Mouse (Mus musculus): ENCODE data around the gene Tead1. TPM values are rescaled to one million over a fixed set of nuclear protein-coding genes. Genes with fewer than 3 reads are reported as not detected.

Gene Tead1
- total and polyA plus RNA-seq, 3 experiments: 0.38 TPM; not detected in 2

- Histone ChIP-seq H3K36me3 (replicated peaks) (no peaks in the 10 kb centered on the region), H3K9me3 (replicated peaks) (peaks cover 8% of the 10 kb centered on the region; the same call in 1 of the 2 replicates), H3K4me3 (ENCODE audit: low read depth, low read length) (no peak overlapping the region), H3K4me1 (ENCODE audit: insufficient read depth, low read depth, low read length) (no peaks in the 10 kb centered on the region), H3K27me3 (ENCODE audit: insufficient read depth, low read length) (peaks cover 3% of the 10 kb centered on the region; the same call in 1 of the 2 replicates)
- no peak for DNase-seq (ENCODE audit: low spot score)
- no peak for ATAC-seq (ENCODE audit: extremely low read depth, insufficient number of reproducible peaks, low FRiP score, poor library complexity, severe bottlenecking)
- TF ChIP-seq POLR2AphosphoS5 (IDR thresholded peaks at IDR 0.05; ENCODE audit: insufficient replicate concordance, low read depth, low read length): no peak
- TF ChIP-seq GATA1 (IDR thresholded peaks at IDR 0.05; ENCODE audit: borderline replicate concordance, low read length): no peak
- TF ChIP-seq CTCF (IDR thresholded peaks at IDR 0.05; ENCODE audit: low read depth, low read length): no peak
- no peak for TF ChIP-seq TAL1 (conservative IDR thresholded peaks at IDR 0.05; ENCODE audit: low read depth, low read length)
- no peak for TF ChIP-seq GATA2 (IDR thresholded peaks at IDR 0.05; ENCODE audit: borderline replicate concordance, low read depth, low read length)
Observed at GRCm38 (mm10) chr7:112663314-112663966, 15.7 kb upstream of the Tead1 start.

GRCm38 (mm10) chr7:112669993-112670392, 9.1 kb upstream of the Tead1 start:
- H3K36me3 ChIP-seq (replicated peaks): no peaks in the 10 kb centered on the region
- no peak for DNase-seq (ENCODE audit: low spot score)
- no peak for TF ChIP-seq TAL1 (conservative IDR thresholded peaks at IDR 0.05; ENCODE audit: low read depth, low read length)
- TF ChIP-seq GATA1 (IDR thresholded peaks at IDR 0.05; ENCODE audit: borderline replicate concordance, low read length): no peak
- TF ChIP-seq POLR2AphosphoS5 (IDR thresholded peaks at IDR 0.05; ENCODE audit: insufficient replicate concordance, low read depth, low read length): no peak
- no peak for TF ChIP-seq GATA2 (IDR thresholded peaks at IDR 0.05; ENCODE audit: borderline replicate concordance, low read depth, low read length)
- no peak for TF ChIP-seq CTCF (IDR thresholded peaks at IDR 0.05; ENCODE audit: low read depth, low read length)
- H3K4me1 ChIP-seq (ENCODE audit: insufficient read depth, low read depth, low read length): no peaks in the 10 kb centered on the region
- 0 out of 2 replicates have a peak, but pooled peaks cover 7% of the 10 kb centered on the region for H3K9me3 ChIP-seq (replicated peaks)
- no peak overlapping the region for H3K4me3 ChIP-seq (ENCODE audit: low read depth, low read length)
- ATAC-seq (ENCODE audit: extremely low read depth, insufficient number of reproducible peaks, low FRiP score, poor library complexity, severe bottlenecking): no peak
- no peaks in the 10 kb centered on the region for H3K27me3 ChIP-seq (ENCODE audit: insufficient read depth, low read length)

DNA sequence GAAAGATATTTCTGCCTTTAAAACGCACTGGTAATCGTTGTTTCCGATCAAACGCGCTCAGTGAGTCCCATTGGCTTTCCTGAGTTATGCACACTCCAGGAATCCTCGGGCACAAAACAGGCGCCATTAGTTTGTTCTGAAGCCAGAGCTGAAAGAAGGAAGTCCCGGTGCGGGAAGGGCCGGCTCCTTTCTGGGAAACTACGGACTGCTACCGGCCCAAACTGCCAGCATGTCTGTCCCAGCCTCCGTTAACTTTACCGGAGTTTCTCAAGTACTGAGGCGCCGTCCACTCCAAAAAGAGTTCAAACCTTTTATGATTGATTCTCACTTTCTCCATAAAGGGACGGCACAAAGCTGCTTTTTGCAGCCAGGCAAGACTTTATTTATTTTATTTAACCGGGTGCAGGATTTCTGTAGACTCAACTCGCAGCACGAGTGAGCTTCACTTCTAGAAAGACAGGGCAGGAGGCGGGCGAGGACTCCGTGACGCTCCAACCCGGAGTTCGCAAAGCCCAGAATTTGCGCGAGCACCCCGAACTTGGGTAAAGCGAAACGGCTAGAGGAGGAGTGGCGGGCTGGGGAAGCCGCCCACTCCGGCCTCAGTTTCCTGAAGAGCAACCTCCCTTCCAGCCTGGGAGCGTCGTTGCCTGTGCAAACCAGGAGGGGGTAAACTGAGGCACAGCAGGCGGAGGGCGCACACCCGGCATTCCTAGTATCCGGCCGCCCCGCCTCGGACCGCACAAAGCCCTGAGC, 524 bp upstream of the Tead1 start:
- DNase-seq (ENCODE audit: low spot score): no peak
- no peak overlapping the region; the same call in 1 of the 2 replicates for H3K4me3 ChIP-seq (ENCODE audit: low read depth, low read length)
- ATAC-seq (ENCODE audit: extremely low read depth, insufficient number of reproducible peaks, low FRiP score, poor library complexity, severe bottlenecking): no peak

DNA sequence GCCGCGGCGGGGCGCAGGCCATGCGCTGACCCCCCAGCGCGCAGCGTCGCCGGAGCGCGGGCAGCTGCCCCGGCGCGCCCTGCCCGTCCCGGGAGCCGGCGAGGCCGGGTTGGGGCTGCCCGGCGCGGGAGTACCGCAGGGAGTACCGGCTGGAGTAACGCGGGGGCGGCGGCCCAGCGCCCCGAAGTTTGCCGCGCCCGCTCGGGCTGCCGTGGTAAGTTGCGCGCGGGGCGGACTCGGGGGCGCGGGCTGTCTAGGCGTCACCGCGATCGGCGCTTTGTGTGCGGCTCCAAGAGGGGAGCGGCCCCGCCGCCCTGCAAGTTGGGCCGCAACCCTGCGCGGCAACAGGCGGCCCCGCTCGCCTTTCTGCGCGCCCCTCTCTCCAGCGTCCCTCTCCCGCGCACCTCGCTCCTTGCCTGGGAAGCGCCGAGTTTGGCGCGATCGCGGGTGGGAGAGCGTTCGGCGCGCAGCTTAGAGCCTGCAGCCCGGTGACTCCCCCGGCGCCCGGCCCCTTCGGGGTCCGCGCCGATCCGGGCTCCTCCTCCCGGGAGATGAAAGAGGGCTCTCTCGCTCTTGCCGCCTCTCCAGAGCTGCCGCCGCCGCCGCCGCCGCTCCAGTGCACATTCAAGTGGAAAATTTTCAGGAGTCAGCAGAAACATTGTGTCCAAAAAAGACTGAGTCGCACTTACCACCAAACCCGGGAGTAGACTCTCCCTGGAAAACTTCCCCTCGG, 561 bp downstream of the Tead1 start:
- peaks cover 23% of the 10 kb centered on the region for H3K9me3 ChIP-seq (replicated peaks)
- no peak overlapping the region; the same call in 1 of the 2 replicates for H3K4me3 ChIP-seq (ENCODE audit: low read depth, low read length)
- no peaks in the 10 kb centered on the region for H3K27me3 ChIP-seq (ENCODE audit: insufficient read depth, low read length)
- H3K4me1 ChIP-seq (ENCODE audit: insufficient read depth, low read depth, low read length): no peaks in the 10 kb centered on the region
- DNase-seq (ENCODE audit: low spot score) (no peak), ATAC-seq (ENCODE audit: extremely low read depth, insufficient number of reproducible peaks, low FRiP score, poor library complexity, severe bottlenecking) (no peak)
- H3K36me3 ChIP-seq (replicated peaks): no peaks in the 10 kb centered on the region
- TF ChIP-seq TAL1 (conservative IDR thresholded peaks at IDR 0.05; ENCODE audit: low read depth, low read length) (no peak), POLR2AphosphoS5 (IDR thresholded peaks at IDR 0.05; ENCODE audit: insufficient replicate concordance, low read depth, low read length) (no peak), GATA1 (IDR thresholded peaks at IDR 0.05; ENCODE audit: borderline replicate concordance, low read length) (no peak), CTCF (IDR thresholded peaks at IDR 0.05; ENCODE audit: low read depth, low read length) (no peak), GATA2 (IDR thresholded peaks at IDR 0.05; ENCODE audit: borderline replicate concordance, low read depth, low read length) (no peak)

More for the DNA sequence above, 524 bp upstream of the Tead1 start:
- TF ChIP-seq TAL1 (conservative IDR thresholded peaks at IDR 0.05; ENCODE audit: low read depth, low read length): no peak
- no peak for TF ChIP-seq POLR2AphosphoS5 (IDR thresholded peaks at IDR 0.05; ENCODE audit: insufficient replicate concordance, low read depth, low read length)
- TF ChIP-seq CTCF (IDR thresholded peaks at IDR 0.05; ENCODE audit: low read depth, low read length): no peak
- TF ChIP-seq GATA2 (IDR thresholded peaks at IDR 0.05; ENCODE audit: borderline replicate concordance, low read depth, low read length): no peak
- TF ChIP-seq GATA1 (IDR thresholded peaks at IDR 0.05; ENCODE audit: borderline replicate concordance, low read length): no peak
- Histone ChIP-seq H3K27me3 (ENCODE audit: insufficient read depth, low read length) (no peaks in the 10 kb centered on the region), H3K4me1 (ENCODE audit: insufficient read depth, low read depth, low read length) (no peaks in the 10 kb centered on the region), H3K36me3 (replicated peaks) (no peaks in the 10 kb centered on the region), H3K9me3 (replicated peaks) (peaks cover 23% of the 10 kb centered on the region)

GRCm38 (mm10) chr7:112680498-112681251, 1.6 kb downstream of the Tead1 start:
- no peaks in the 10 kb centered on the region; the same call in 1 of the 2 replicates for H3K27me3 ChIP-seq (ENCODE audit: insufficient read depth, low read length)
- ATAC-seq (ENCODE audit: extremely low read depth, insufficient number of reproducible peaks, low FRiP score, poor library complexity, severe bottlenecking): no peak
- H3K9me3 ChIP-seq (replicated peaks): peaks cover 29% of the 10 kb centered on the region
- H3K4me3 ChIP-seq (ENCODE audit: low read depth, low read length): no peak overlapping the region
- H3K36me3 ChIP-seq (replicated peaks): no peaks in the 10 kb centered on the region
- H3K4me1 ChIP-seq (ENCODE audit: insufficient read depth, low read depth, low read length): no peaks in the 10 kb centered on the region
- DNase-seq (ENCODE audit: low spot score): no peak
- TF ChIP-seq TAL1 (conservative IDR thresholded peaks at IDR 0.05; ENCODE audit: low read depth, low read length) (no peak), CTCF (IDR thresholded peaks at IDR 0.05; ENCODE audit: low read depth, low read length) (no peak), GATA2 (IDR thresholded peaks at IDR 0.05; ENCODE audit: borderline replicate concordance, low read depth, low read length) (no peak), GATA1 (IDR thresholded peaks at IDR 0.05; ENCODE audit: borderline replicate concordance, low read length) (no peak), POLR2AphosphoS5 (IDR thresholded peaks at IDR 0.05; ENCODE audit: insufficient replicate concordance, low read depth, low read length) (no peak)
